Mouse (Mus musculus) left cerebral cortex, adult 2 months (tissue): ENCODE results near the gene Slc36a4. TPM values are rescaled to one million over a fixed set of nuclear protein-coding genes. Genes with fewer than 3 reads are reported as not detected.

Experiments used
- DNase-seq, 2 experiments: peaks; one replicate each; pipeline ENCODE4 v3.0.0; 2021 to 2022; ENCODE audit warnings: low spot score in 2 of 2, mixed read lengths in 1 of 2; ENCODE audit errors: extremely low spot score in 1 of 2
- H3K27ac ChIP-seq: fragments of 200-600 bp; 2 replicates; pipeline ENCODE4 v1.8.1; 2022
- H3K4me3 ChIP-seq: fragments of 200-600 bp; 2 replicates; pipeline ENCODE4 v1.8.1; 2022
- CTCF ChIP-seq: fragments of 200-600 bp; IDR thresholded peaks from 2 replicates; pipeline ENCODE4 v1.8.1; 2022; ENCODE audit warnings: antibody characterized with exemption, mild to moderate bottlenecking, moderate library complexity
- intact Hi-C: fragments of 180-260 bp; cut with DNase I; formaldehyde crosslinking; loops from one replicate; pipeline ENCODE4 v1.15.1; 2025
- total RNA-seq, 2 experiments: library from RNA; stranded (reverse); gene quantifications; 2 replicates each; pipeline ENCODE4 v1.2.3; 2021

Slc36a4 gene
- total RNA-seq, 2 experiments from 2014 or later = 44.5 to 46.7 TPM

- Histone ChIP-seq H3K27ac (no peak overlapping the region), H3K4me3 (no peak overlapping the region)
- DNase-seq = no peak
- no peak for TF ChIP-seq CTCF
- intact Hi-C loops = no loop called here
Observed at GRCm38 (mm10) chr9:15731758-15732748, 22.5 kb downstream of the Slc36a4 start.

- Histone ChIP-seq H3K4me3 (no peak overlapping the region), H3K27ac (no peak overlapping the region)
- TF ChIP-seq CTCF = no peak
- DNase-seq = no peak
- intact Hi-C loops = no loop called here
Observed at GRCm38 (mm10) chr9:15734056-15734866, 24.7 kb downstream of the Slc36a4 start.

- intact Hi-C loops = no loop called here
- TF ChIP-seq CTCF = no peak
- H3K27ac ChIP-seq = no peak overlapping the region
- H3K4me3 ChIP-seq = no peak overlapping the region
- no peak for DNase-seq
Observed at GRCm38 (mm10) chr9:15734867-15735131, 25.3 kb downstream of the Slc36a4 start.

- intact Hi-C loops = no loop called here
- Histone ChIP-seq H3K4me3 (no peak overlapping the region), H3K27ac (no peak overlapping the region)
- no peak for TF ChIP-seq CTCF
- no peak for DNase-seq
Observed at GRCm38 (mm10) chr9:15737522-15737921, 28.0 kb downstream of the Slc36a4 start.

- intact Hi-C loops = no loop called here
- DNase-seq = no peak
- H3K4me3 ChIP-seq = no peak overlapping the region
- TF ChIP-seq CTCF = no peak
- H3K27ac ChIP-seq = no peak overlapping the region
Observed at GRCm38 (mm10) chr9:15741428-15741827, 31.9 kb downstream of the Slc36a4 start.

- DNase-seq = no peak
- no peak for TF ChIP-seq CTCF
- intact Hi-C loops = no loop called here
- no peak overlapping the region for H3K27ac ChIP-seq
- no peak overlapping the region for H3K4me3 ChIP-seq
Observed at GRCm38 (mm10) chr9:15741931-15742330, 32.4 kb downstream of the Slc36a4 start.

GRCm38 (mm10) chr9:15745985-15746607, 36.6 kb downstream of the Slc36a4 start:
- no peak for DNase-seq
- no peak overlapping the region for H3K4me3 ChIP-seq
- H3K27ac ChIP-seq = no peak overlapping the region
- TF ChIP-seq CTCF = no peak
- intact Hi-C loops = loop anchor here (2.0 kb wide), 1 partner anchor 135 kb away; no protein-coding TSS in a partner anchor

GRCm38 (mm10) chr9:15746636-15747035, 37.1 kb downstream of the Slc36a4 start:
- H3K27ac ChIP-seq = no peak overlapping the region
- intact Hi-C loops = loop anchor here (2.0 kb wide), 1 partner anchor 134 kb away; no protein-coding TSS in a partner anchor
- no peak overlapping the region for H3K4me3 ChIP-seq
- DNase-seq = no peak
- TF ChIP-seq CTCF = no peak

- intact Hi-C loops = no loop called here
- Histone ChIP-seq H3K4me3 (no peak overlapping the region), H3K27ac (no peak overlapping the region)
- no peak for TF ChIP-seq CTCF
- no peak for DNase-seq
Observed at GRCm38 (mm10) chr9:15748383-15748782, 38.8 kb downstream of the Slc36a4 start.

GRCm38 (mm10) chr9:15759318-15759717, 49.8 kb downstream of the Slc36a4 start:
- Histone ChIP-seq H3K27ac (no peak overlapping the region), H3K4me3 (no peak overlapping the region)
- intact Hi-C loops = no loop called here
- no peak for TF ChIP-seq CTCF
- no peak for DNase-seq

- DNase-seq = no peak
- no peak overlapping the region for H3K27ac ChIP-seq
- no peak overlapping the region for H3K4me3 ChIP-seq
- TF ChIP-seq CTCF = no peak
- intact Hi-C loops = no loop called here
Observed at GRCm38 (mm10) chr9:15766379-15766778, 56.8 kb downstream of the Slc36a4 start.

GRCm38 (mm10) chr9:15766821-15767220, 57.3 kb downstream of the Slc36a4 start:
- intact Hi-C loops = no loop called here
- TF ChIP-seq CTCF = no peak
- no peak overlapping the region for H3K27ac ChIP-seq
- DNase-seq = no peak
- H3K4me3 ChIP-seq = no peak overlapping the region
